Mouse (Mus musculus): ENCODE data around the gene Rasal1.

Rasal1 gene

GRCm38 (mm10) chr5:120721005-120721404 is 72.4 kb downstream of the Rasal1 start:
- no peak for DNase-seq (ENCODE audit: low read depth, low spot score)

- no peak for DNase-seq (ENCODE audit: low read depth, low spot score)
Measured at GRCm38 (mm10) chr5:120725811-120726455, 77.3 kb downstream of the Rasal1 start.
